Mouse (Mus musculus): ENCODE measurements around the gene Fbxo28.
A peak's percentile ranks its signal among the peaks of the same experiment; 100 is the strongest.

Fbxo28 gene

GRCm38 (mm10) chr1:182284795-182285194 is 56.6 kb downstream of the Fbxo28 start:
- DNase-seq = no peak

DNA sequence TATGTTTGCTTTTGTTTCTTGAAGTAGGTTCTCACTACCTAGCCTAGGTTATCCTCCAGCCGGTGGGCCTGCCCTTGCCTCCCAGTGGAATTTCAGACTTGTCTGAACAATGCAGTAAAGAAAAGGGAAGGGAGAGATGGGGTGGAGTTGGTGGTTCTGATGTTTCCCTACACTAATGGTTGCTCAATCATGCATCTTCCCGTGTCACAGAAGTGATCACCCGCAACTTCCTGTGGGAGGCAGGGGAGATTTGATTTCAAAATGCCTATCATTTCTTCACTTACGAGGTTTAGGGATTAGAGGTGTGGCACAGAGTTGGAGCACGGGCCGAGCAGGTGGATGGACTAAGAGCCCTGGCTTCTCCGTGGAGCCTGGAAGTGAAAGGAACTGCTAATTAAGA is 58.2 kb downstream of the Fbxo28 start:
- DNase-seq = peak in 1 of 2 experiments; percentile 10

GRCm38 (mm10) chr1:182282091-182283075 is 59.0 kb downstream of the Fbxo28 start, which contains the start of gene Degs1:
TSS of gene Degs1 (minus strand) at chr1:182282804.
- DNase-seq = peak; percentile 97 to 98

GRCm38 (mm10) chr1:182281251-182281711 is 60.1 kb downstream of the Fbxo28 start:
- peak in 1 of 2 experiments; percentile 15 for DNase-seq

- DNase-seq = no peak
Measured at GRCm38 (mm10) chr1:182280577-182280976, 60.9 kb downstream of the Fbxo28 start.

- DNase-seq = peak; percentile 14 to 25
Measured at GRCm38 (mm10) chr1:182280046-182280445, 61.4 kb downstream of the Fbxo28 start.

GRCm38 (mm10) chr1:182279436-182279835 is 62.0 kb downstream of the Fbxo28 start:
- peak; percentile 24 to 28 for DNase-seq

DNA sequence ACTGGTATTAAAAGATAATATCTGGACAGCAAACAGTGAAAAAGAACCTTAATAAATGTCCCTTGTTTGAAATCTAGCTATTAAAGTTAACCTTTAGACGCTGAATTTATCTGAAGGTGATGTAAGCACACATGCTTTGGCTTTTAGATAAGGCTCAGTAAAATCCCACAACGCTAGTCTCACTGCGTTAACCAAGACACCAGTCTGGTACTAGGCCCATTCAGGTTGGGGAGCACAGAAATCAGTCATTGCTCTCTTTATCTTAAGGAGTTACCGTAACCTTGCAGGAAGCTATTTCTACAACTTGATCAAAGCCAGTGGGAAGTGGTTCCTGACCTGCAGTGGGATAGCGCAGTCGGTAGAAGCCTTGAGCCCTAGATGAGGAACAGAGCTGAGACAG is 66.3 kb downstream of the Fbxo28 start:
- no peak for DNase-seq

DNA sequence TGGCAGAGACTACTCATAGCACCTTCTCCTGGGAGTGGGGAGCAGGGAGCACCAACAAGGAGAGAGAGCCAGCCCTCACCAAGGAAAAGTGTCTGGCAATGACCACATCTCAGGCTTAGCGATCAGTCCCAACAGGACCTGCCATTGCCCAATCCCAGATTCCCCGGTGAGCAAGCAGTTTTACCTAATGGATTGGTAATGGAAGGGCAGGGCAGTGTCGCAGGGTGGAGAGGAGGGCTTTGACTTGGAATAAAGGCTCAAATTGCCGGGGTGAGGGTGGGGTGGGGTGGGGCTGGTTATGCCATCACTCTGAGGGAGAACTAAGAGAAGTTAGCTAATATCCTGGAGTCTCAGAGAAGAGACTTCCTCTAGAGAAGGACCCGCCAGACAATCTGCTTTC is 69.8 kb downstream of the Fbxo28 start:
- DNase-seq = no peak

- DNase-seq = no peak
Measured at GRCm38 (mm10) chr1:182271130-182271529, 70.3 kb downstream of the Fbxo28 start.

GRCm38 (mm10) chr1:182268317-182268716 is 73.1 kb downstream of the Fbxo28 start:
- DNase-seq = no peak

DNA sequence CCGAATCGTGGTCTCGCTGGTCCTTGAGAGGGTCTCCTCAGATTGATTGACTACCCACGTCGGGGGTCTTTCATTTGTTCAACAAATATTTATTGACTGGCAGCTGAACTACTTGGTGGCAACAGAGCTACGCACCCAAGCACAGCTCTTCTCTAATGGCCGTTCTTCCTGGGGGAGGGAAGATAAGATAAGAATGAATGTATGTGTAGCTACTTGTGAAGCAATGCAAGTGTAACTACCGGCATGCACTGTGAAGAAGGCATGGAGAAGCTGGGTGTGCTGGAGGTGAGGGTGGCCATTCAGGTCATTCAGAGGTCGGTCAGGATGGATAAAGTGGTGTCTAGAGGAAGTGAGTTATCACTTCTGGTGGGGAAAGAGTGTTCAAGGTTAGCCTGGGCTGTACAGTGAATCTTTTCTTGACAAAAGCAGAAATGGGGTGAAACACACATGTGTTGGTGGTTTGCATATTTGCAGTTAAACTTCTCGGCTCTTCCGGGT is 75.4 kb downstream of the Fbxo28 start:
- DNase-seq = no peak

Data from cerebellum, postnatal 10 days (tissue).